Mouse (Mus musculus): ENCODE measurements around the gene Prdm13. TPM values are rescaled to one million over a fixed set of nuclear protein-coding genes. Genes with fewer than 3 reads are reported as not detected.
A peak's percentile ranks its signal among the peaks of the same experiment; 100 is the strongest.

Gene Prdm13
- polyA plus RNA-seq, 1 experiment from 2014 or later = not detected

DNA sequence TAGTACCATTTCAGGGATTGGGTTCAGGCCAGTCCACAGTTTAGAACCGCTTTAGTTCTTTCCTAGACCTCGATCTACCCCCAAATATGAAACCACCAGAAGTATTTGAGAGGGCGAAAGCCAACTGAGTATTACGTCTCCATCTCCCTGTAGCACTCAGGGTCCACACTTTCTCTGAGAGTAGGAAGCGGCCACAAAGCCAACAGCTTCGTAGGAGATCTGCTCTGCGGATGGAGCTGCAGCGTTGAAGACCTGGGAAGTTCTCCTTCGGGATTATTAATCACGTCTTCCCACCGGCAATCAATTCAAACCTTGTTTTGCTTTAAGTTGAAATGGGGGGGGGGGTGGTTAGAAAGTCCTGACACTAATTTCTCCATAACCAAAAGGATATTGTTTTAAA is 653 bp upstream of the Prdm13 start:
- ATAC-seq = no peak
- Histone ChIP-seq H3K4me1 (ENCODE audit: insufficient read depth, low read depth, low read length) (peaks cover 9% of the 10 kb centered on the region), H3K9ac (replicated peaks; ENCODE audit: low read depth) (no peak overlapping the region), H3K9me3 (ENCODE audit: low read length) (no peaks in the 10 kb centered on the region), H3K27me3 (replicated peaks; ENCODE audit: insufficient read depth, low read length) (peaks cover 84% of the 10 kb centered on the region), H3K4me3 (ENCODE audit: low read depth, low read length) (no peak overlapping the region), H3K27ac (ENCODE audit: low read length) (no peak overlapping the region), H3K4me2 (replicated peaks; ENCODE audit: low read depth, low read length) (no peak overlapping the region), H3K36me3 (ENCODE audit: insufficient read depth, low read length) (no peaks in the 10 kb centered on the region)
- DNase-seq (ENCODE audit: low spot score) = no peak
- TF ChIP-seq EP300 (IDR thresholded peaks at IDR 0.05) = no peak
- TF ChIP-seq CTCF (IDR thresholded peaks at IDR 0.05) = no peak
- 4% methylated on average over 11 of the region's 11 CpGs for WGBS

DNA sequence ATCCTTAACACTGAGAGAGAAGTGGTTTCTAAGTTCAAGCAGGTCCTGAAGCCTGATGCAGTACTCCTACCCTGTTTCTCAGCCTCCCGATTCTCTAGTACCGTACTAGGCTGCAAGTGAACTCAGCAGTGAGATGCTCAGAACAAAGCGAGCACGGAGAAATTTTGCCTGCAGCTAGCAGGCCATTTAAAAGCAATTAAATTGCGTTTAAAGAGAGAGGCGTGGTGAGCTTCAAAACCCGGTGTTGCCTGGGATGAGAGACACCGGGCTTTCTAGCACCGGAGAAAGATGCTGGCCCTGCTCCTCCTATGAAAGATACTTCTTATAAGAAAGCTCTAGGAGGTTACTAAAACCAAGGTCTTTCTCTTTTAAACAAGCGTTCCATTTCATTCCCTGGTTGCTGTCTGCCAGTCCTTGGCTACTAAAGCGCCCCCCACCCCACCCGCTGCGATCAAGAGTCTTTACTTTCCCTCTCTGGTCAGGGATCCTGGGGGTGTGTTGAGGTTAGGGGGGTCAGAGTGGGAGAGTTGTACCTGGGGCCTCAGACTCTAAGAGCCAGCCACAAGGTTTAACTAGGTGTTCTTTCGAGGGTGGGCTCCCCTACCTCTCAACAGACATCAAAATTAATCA is 1.3 kb downstream of the Prdm13 start:
- peaks cover 87% of the 10 kb centered on the region for H3K27me3 ChIP-seq (replicated peaks; ENCODE audit: insufficient read depth, low read length)
- H3K9me3 ChIP-seq (ENCODE audit: low read length) = no peaks in the 10 kb centered on the region
- H3K4me2 ChIP-seq (replicated peaks; ENCODE audit: low read depth, low read length) = no peak overlapping the region
- H3K36me3 ChIP-seq (ENCODE audit: insufficient read depth, low read length) = no peaks in the 10 kb centered on the region
- DNase-seq (ENCODE audit: low spot score) (no peak), ATAC-seq (no peak)
- H3K4me3 ChIP-seq (ENCODE audit: low read depth, low read length) = no peak overlapping the region
- no peak overlapping the region for H3K27ac ChIP-seq (ENCODE audit: low read length)
- WGBS = 4% methylated on average over 14 of the region's 14 CpGs
- TF ChIP-seq EP300 (IDR thresholded peaks at IDR 0.05) (no peak), CTCF (IDR thresholded peaks at IDR 0.05) (no peak)
- peaks cover 9% of the 10 kb centered on the region for H3K4me1 ChIP-seq (ENCODE audit: insufficient read depth, low read depth, low read length)
- H3K9ac ChIP-seq (replicated peaks; ENCODE audit: low read depth) = no peak overlapping the region

- no peaks in the 10 kb centered on the region for H3K9me3 ChIP-seq (ENCODE audit: low read length)
- no peak overlapping the region for H3K9ac ChIP-seq (replicated peaks; ENCODE audit: low read depth)
- TF ChIP-seq CTCF (IDR thresholded peaks at IDR 0.05) (no peak), EP300 (IDR thresholded peaks at IDR 0.05) (no peak)
- WGBS = 16% methylated on average over 10 of the region's 10 CpGs
- DNase-seq (ENCODE audit: low spot score) (no peak), ATAC-seq (no peak)
- H3K4me2 ChIP-seq (replicated peaks; ENCODE audit: low read depth, low read length) = no peak overlapping the region
- H3K27ac ChIP-seq (ENCODE audit: low read length) = no peak overlapping the region
- H3K27me3 ChIP-seq (replicated peaks; ENCODE audit: insufficient read depth, low read length) = peaks cover 90% of the 10 kb centered on the region
- H3K36me3 ChIP-seq (ENCODE audit: insufficient read depth, low read length) = no peaks in the 10 kb centered on the region
- peaks cover 5% of the 10 kb centered on the region; the same call in 1 of the 2 replicates for H3K4me1 ChIP-seq (ENCODE audit: insufficient read depth, low read depth, low read length)
- H3K4me3 ChIP-seq (ENCODE audit: low read depth, low read length) = no peak overlapping the region
These were observed 3.2 kb downstream of the Prdm13 start for GRCm38 (mm10) chr4:21682421-21683150.

- Histone ChIP-seq H3K36me3 (ENCODE audit: insufficient read depth, low read length) (no peaks in the 10 kb centered on the region), H3K4me2 (replicated peaks; ENCODE audit: low read depth, low read length) (no peak overlapping the region), H3K4me3 (ENCODE audit: low read depth, low read length) (no peak overlapping the region), H3K27ac (ENCODE audit: low read length) (no peak overlapping the region), H3K4me1 (ENCODE audit: insufficient read depth, low read depth, low read length) (peaks cover 5% of the 10 kb centered on the region; the same call in 1 of the 2 replicates), H3K9ac (replicated peaks; ENCODE audit: low read depth) (no peak overlapping the region), H3K27me3 (replicated peaks; ENCODE audit: insufficient read depth, low read length) (peaks cover 86% of the 10 kb centered on the region), H3K9me3 (ENCODE audit: low read length) (no peaks in the 10 kb centered on the region)
- DNase-seq (ENCODE audit: low spot score) = no peak
- no peak for ATAC-seq
- TF ChIP-seq EP300 (IDR thresholded peaks at IDR 0.05) (no peak), CTCF (IDR thresholded peaks at IDR 0.05) (no peak)
- 7% methylated on average over 10 of the region's 10 CpGs for WGBS
These were observed 4.8 kb downstream of the Prdm13 start for GRCm38 (mm10) chr4:21680971-21681370.

GRCm38 (mm10) chr4:21679624-21680480 is 5.9 kb downstream of the Prdm13 start:
- Histone ChIP-seq H3K4me2 (replicated peaks; ENCODE audit: low read depth, low read length) (peak overlapping the region; percentile 59), H3K27ac (ENCODE audit: low read length) (no peak overlapping the region), H3K27me3 (replicated peaks; ENCODE audit: insufficient read depth, low read length) (peaks cover 75% of the 10 kb centered on the region), H3K9me3 (ENCODE audit: low read length) (no peaks in the 10 kb centered on the region), H3K4me3 (ENCODE audit: low read depth, low read length) (peak overlapping the region; percentile 34), H3K36me3 (ENCODE audit: insufficient read depth, low read length) (no peaks in the 10 kb centered on the region), H3K4me1 (ENCODE audit: insufficient read depth, low read depth, low read length) (peaks cover 5% of the 10 kb centered on the region; the same call in 1 of the 2 replicates), H3K9ac (replicated peaks; ENCODE audit: low read depth) (no peak overlapping the region)
- WGBS = 4% methylated on average over 42 of the region's 42 CpGs
- TF ChIP-seq CTCF (IDR thresholded peaks at IDR 0.05) = no peak
- no peak for TF ChIP-seq EP300 (IDR thresholded peaks at IDR 0.05)
- DNase-seq (ENCODE audit: low spot score) (no peak), ATAC-seq (no peak; the same call in 1 of the 2 replicates)
